Mouse (Mus musculus): ENCODE results near the gene Dock7. TPM values are rescaled to one million over a fixed set of nuclear protein-coding genes. Genes with fewer than 3 reads are reported as not detected.

Gene Dock7
- polyA plus RNA-seq, 1 experiment: 42.5 TPM

- TF ChIP-seq CTCF (IDR thresholded peaks at IDR 0.05; ENCODE audit: low read depth, low read length) (no peak), POLR2A (IDR thresholded peaks at IDR 0.05; ENCODE audit: borderline replicate concordance, low read depth, low read length) (no peak)
- Histone ChIP-seq H3K4me1 (ENCODE audit: control insufficient read depth, insufficient read depth, low read length) (peaks cover 34% of the 10 kb centered on the region), H3K4me3 (ENCODE audit: insufficient read depth, low read length) (no peak overlapping the region), H3K27ac (ENCODE audit: insufficient read depth, low read depth, low read length) (no peak overlapping the region)
Observed at GRCm38 (mm10) chr4:99123546-99123945, 2.8 kb upstream of the Dock7 start.

- Histone ChIP-seq H3K4me3 (ENCODE audit: insufficient read depth, low read length) (no peak overlapping the region), H3K4me1 (ENCODE audit: control insufficient read depth, insufficient read depth, low read length) (peaks cover 34% of the 10 kb centered on the region), H3K27ac (ENCODE audit: insufficient read depth, low read depth, low read length) (no peak overlapping the region)
- TF ChIP-seq POLR2A (IDR thresholded peaks at IDR 0.05; ENCODE audit: borderline replicate concordance, low read depth, low read length) (no peak), CTCF (IDR thresholded peaks at IDR 0.05; ENCODE audit: low read depth, low read length) (no peak)
Observed at GRCm38 (mm10) chr4:99122786-99123185, 2.1 kb upstream of the Dock7 start.

GRCm38 (mm10) chr4:99122047-99122446 lies 1.3 kb upstream of the Dock7 start:
- TF ChIP-seq CTCF (IDR thresholded peaks at IDR 0.05; ENCODE audit: low read depth, low read length) (no peak), POLR2A (IDR thresholded peaks at IDR 0.05; ENCODE audit: borderline replicate concordance, low read depth, low read length) (no peak)
- H3K4me3 ChIP-seq (ENCODE audit: insufficient read depth, low read length): no peak overlapping the region
- H3K4me1 ChIP-seq (ENCODE audit: control insufficient read depth, insufficient read depth, low read length): peaks cover 29% of the 10 kb centered on the region
- H3K27ac ChIP-seq (ENCODE audit: insufficient read depth, low read depth, low read length): no peak overlapping the region

- Histone ChIP-seq H3K27ac (ENCODE audit: insufficient read depth, low read depth, low read length) (no peak overlapping the region), H3K4me3 (ENCODE audit: insufficient read depth, low read length) (peak overlapping the region; percentile 93), H3K4me1 (ENCODE audit: control insufficient read depth, insufficient read depth, low read length) (peaks cover 27% of the 10 kb centered on the region)
- TF ChIP-seq POLR2A (IDR thresholded peaks at IDR 0.05; ENCODE audit: borderline replicate concordance, low read depth, low read length) (no peak), CTCF (IDR thresholded peaks at IDR 0.05; ENCODE audit: low read depth, low read length) (no peak)
Observed at GRCm38 (mm10) chr4:99121123-99121755, 524 bp upstream of the Dock7 start.

GRCm38 (mm10) chr4:99119051-99119450 lies 1.7 kb downstream of the Dock7 start:
- H3K4me3 ChIP-seq (ENCODE audit: insufficient read depth, low read length): peak overlapping the region; percentile 10; the same call in 1 of the 2 replicates
- H3K4me1 ChIP-seq (ENCODE audit: control insufficient read depth, insufficient read depth, low read length): peaks cover 28% of the 10 kb centered on the region
- no peak overlapping the region for H3K27ac ChIP-seq (ENCODE audit: insufficient read depth, low read depth, low read length)
- TF ChIP-seq CTCF (IDR thresholded peaks at IDR 0.05; ENCODE audit: low read depth, low read length) (no peak), POLR2A (IDR thresholded peaks at IDR 0.05; ENCODE audit: borderline replicate concordance, low read depth, low read length) (no peak)

- TF ChIP-seq POLR2A (IDR thresholded peaks at IDR 0.05; ENCODE audit: borderline replicate concordance, low read depth, low read length) (no peak), CTCF (IDR thresholded peaks at IDR 0.05; ENCODE audit: low read depth, low read length) (no peak)
- H3K4me1 ChIP-seq (ENCODE audit: control insufficient read depth, insufficient read depth, low read length): peaks cover 28% of the 10 kb centered on the region
- H3K4me3 ChIP-seq (ENCODE audit: insufficient read depth, low read length): no peak overlapping the region
- no peak overlapping the region for H3K27ac ChIP-seq (ENCODE audit: insufficient read depth, low read depth, low read length)
Observed at GRCm38 (mm10) chr4:99115797-99116196, 4.9 kb downstream of the Dock7 start.

- no peak overlapping the region for H3K27ac ChIP-seq (ENCODE audit: insufficient read depth, low read depth, low read length)
- H3K4me1 ChIP-seq (ENCODE audit: control insufficient read depth, insufficient read depth, low read length): peaks cover 28% of the 10 kb centered on the region
- H3K4me3 ChIP-seq (ENCODE audit: insufficient read depth, low read length): no peak overlapping the region
- TF ChIP-seq POLR2A (IDR thresholded peaks at IDR 0.05; ENCODE audit: borderline replicate concordance, low read depth, low read length) (no peak), CTCF (IDR thresholded peaks at IDR 0.05; ENCODE audit: low read depth, low read length) (no peak)
Observed at GRCm38 (mm10) chr4:99111670-99112069, 9.0 kb downstream of the Dock7 start.

- TF ChIP-seq POLR2A (IDR thresholded peaks at IDR 0.05; ENCODE audit: borderline replicate concordance, low read depth, low read length) (no peak), CTCF (IDR thresholded peaks at IDR 0.05; ENCODE audit: low read depth, low read length) (no peak)
- H3K4me3 ChIP-seq (ENCODE audit: insufficient read depth, low read length): no peak overlapping the region
- H3K27ac ChIP-seq (ENCODE audit: insufficient read depth, low read depth, low read length): no peak overlapping the region
Observed at GRCm38 (mm10) chr4:99108817-99109216, 11.9 kb downstream of the Dock7 start.

GRCm38 (mm10) chr4:99102846-99103245 lies 17.9 kb downstream of the Dock7 start:
- TF ChIP-seq CTCF (IDR thresholded peaks at IDR 0.05; ENCODE audit: low read depth, low read length) (no peak), POLR2A (IDR thresholded peaks at IDR 0.05; ENCODE audit: borderline replicate concordance, low read depth, low read length) (no peak)
- no peak overlapping the region for H3K27ac ChIP-seq (ENCODE audit: insufficient read depth, low read depth, low read length)
- no peak overlapping the region for H3K4me3 ChIP-seq (ENCODE audit: insufficient read depth, low read length)
- H3K4me1 ChIP-seq (ENCODE audit: control insufficient read depth, insufficient read depth, low read length): peaks cover 6% of the 10 kb centered on the region

More at GRCm38 (mm10) chr4:99108817-99109216, 11.9 kb downstream of the Dock7 start:
- H3K4me1 ChIP-seq (ENCODE audit: control insufficient read depth, insufficient read depth, low read length): peaks cover 24% of the 10 kb centered on the region

GRCm38 (mm10) chr4:99100724-99101123 lies 20.0 kb downstream of the Dock7 start:
- Histone ChIP-seq H3K4me1 (ENCODE audit: control insufficient read depth, insufficient read depth, low read length) (peaks cover 5% of the 10 kb centered on the region; the same call in 1 of the 2 replicates), H3K4me3 (ENCODE audit: insufficient read depth, low read length) (no peak overlapping the region), H3K27ac (ENCODE audit: insufficient read depth, low read depth, low read length) (no peak overlapping the region)
- no peak for TF ChIP-seq POLR2A (IDR thresholded peaks at IDR 0.05; ENCODE audit: borderline replicate concordance, low read depth, low read length)
- no peak for TF ChIP-seq CTCF (IDR thresholded peaks at IDR 0.05; ENCODE audit: low read depth, low read length)

Data from bone marrow macrophage, adult 2 months (primary cell).